Mouse (Mus musculus): ENCODE data around the gene Pafah2.

DNA sequence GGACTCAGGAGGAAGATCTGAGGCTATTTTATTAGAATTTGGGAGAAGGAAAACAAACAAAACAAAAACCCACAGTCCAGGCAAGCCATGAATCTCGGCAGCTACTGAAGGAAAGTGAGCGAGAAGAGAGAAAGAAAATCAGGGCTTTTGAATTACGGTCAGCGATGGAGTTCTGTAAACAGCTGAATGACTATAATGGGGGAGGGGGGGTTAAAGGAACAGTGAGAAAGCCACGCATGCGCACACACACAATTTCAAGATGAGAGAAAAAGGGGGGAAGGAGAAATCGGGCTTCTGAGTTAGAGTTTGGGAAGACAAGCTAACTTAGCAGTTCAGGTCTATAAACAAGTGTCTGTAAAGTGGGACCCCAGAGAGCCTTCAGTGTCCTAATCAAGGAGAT is 43.2 kb upstream of the Pafah2 start:
- TF ChIP-seq CTCF (IDR thresholded peaks at IDR 0.05; ENCODE audit: extremely low read depth, insufficient read depth, low read length) = no peak
- TF ChIP-seq POLR2A (IDR thresholded peaks at IDR 0.05; ENCODE audit: extremely low read depth, insufficient read depth, low read length) = no peak
